Mouse (Mus musculus): ENCODE measurements around the gene Noxo1. TPM values are rescaled to one million over a fixed set of nuclear protein-coding genes. Genes with fewer than 3 reads are reported as not detected.
"Not testable (repeated sequence)": the region's sequence is repeated elsewhere in the genome, so short reads cannot be mapped to it uniquely, and the experiment has no call there.

Noxo1 gene
- polyA plus RNA-seq, 1 experiment from 2014 or later = 0.79 TPM

- Histone ChIP-seq H3K36me3 (peaks cover 29% of the 10 kb centered on the region), H3K4me1 (0 out of 2 replicates have a peak, but pooled peaks cover 6% of the 10 kb centered on the region), H3K27me3 (ENCODE audit: insufficient read depth, poor library complexity, severe bottlenecking) (no peaks in the 10 kb centered on the region), H3K27ac (no peak overlapping the region), H3K4me3 (no peak overlapping the region), H3K9me3 (no peaks in the 10 kb centered on the region)
- 81% methylated on average over 6 of the region's 6 CpGs for WGBS
- DNase-seq (ENCODE audit: low spot score) = no peak
Observed at GRCm38 (mm10) chr17:24715556-24715955, 19.5 kb downstream of the Noxo1 start.

- WGBS = 95% methylated on average over 15 of the region's 15 CpGs
- H3K4me1 ChIP-seq = peaks cover 8% of the 10 kb centered on the region
- no peaks in the 10 kb centered on the region for H3K27me3 ChIP-seq (ENCODE audit: insufficient read depth, poor library complexity, severe bottlenecking)
- no peak for DNase-seq (ENCODE audit: low spot score)
- H3K36me3 ChIP-seq = peaks cover 34% of the 10 kb centered on the region
- H3K27ac ChIP-seq = no peak overlapping the region
- no peak overlapping the region for H3K4me3 ChIP-seq
- no peaks in the 10 kb centered on the region for H3K9me3 ChIP-seq
Observed at GRCm38 (mm10) chr17:24716166-24716682, 20.2 kb downstream of the Noxo1 start.

- Histone ChIP-seq H3K27ac (no peak within 1 kb of the TSS), H3K36me3 (peaks cover 47% of the 10 kb centered on the region), H3K27me3 (ENCODE audit: insufficient read depth, poor library complexity, severe bottlenecking) (no peaks in the 10 kb centered on the region), H3K4me1 (peaks cover 23% of the 10 kb centered on the region), H3K9me3 (no peaks in the 10 kb centered on the region), H3K4me3 (peak within 1 kb of the TSS; percentile 78)
- 80% methylated on average over 4 of the region's 4 CpGs for WGBS
- no peak for DNase-seq (ENCODE audit: low spot score)
Observed at GRCm38 (mm10) chr17:24717943-24718342, 21.9 kb downstream of the Noxo1 start, which contains the start of the genes Rnf151 and Rps2. Gene Rnf151 (minus strand): TSS chr17:24718063. Gene Rps2 (plus strand): TSS chr17:24718116.

GRCm38 (mm10) chr17:24718938-24719337 is 22.9 kb downstream of the Noxo1 start:
- not testable (repeated sequence) for H3K9me3 ChIP-seq; H3K27me3 ChIP-seq (ENCODE audit: insufficient read depth, poor library complexity, severe bottlenecking); DNase-seq (ENCODE audit: low spot score)
- Histone ChIP-seq H3K36me3 (peaks cover 47% of the 10 kb centered on the region), H3K4me1 (peaks cover 27% of the 10 kb centered on the region), H3K27ac (peak overlapping the region; percentile 95), H3K4me3 (peak overlapping the region; percentile 78)
- 56% methylated on average over 5 of the region's 5 CpGs for WGBS

- peak overlapping the region; percentile 95 for H3K27ac ChIP-seq
- peaks cover 27% of the 10 kb centered on the region for H3K4me1 ChIP-seq
- peaks cover 47% of the 10 kb centered on the region for H3K36me3 ChIP-seq
- WGBS = under 1% methylated on average over 60 of the region's 61 CpGs
- H3K9me3 ChIP-seq = no peaks in the 10 kb centered on the region
- no peaks in the 10 kb centered on the region for H3K27me3 ChIP-seq (ENCODE audit: insufficient read depth, poor library complexity, severe bottlenecking)
- H3K4me3 ChIP-seq = peak overlapping the region; percentile 78
- DNase-seq (ENCODE audit: low spot score) = peak; percentile 99
Observed at GRCm38 (mm10) chr17:24719494-24720222, 23.6 kb downstream of the Noxo1 start.

GRCm38 (mm10) chr17:24720616-24721015 is 24.6 kb downstream of the Noxo1 start:
- peak overlapping the region; percentile 95 for H3K27ac ChIP-seq
- peaks cover 45% of the 10 kb centered on the region for H3K36me3 ChIP-seq

GRCm38 (mm10) chr17:24721383-24721955 is 25.4 kb downstream of the Noxo1 start:
- not testable (repeated sequence) for H3K9me3 ChIP-seq; H3K27me3 ChIP-seq (ENCODE audit: insufficient read depth, poor library complexity, severe bottlenecking); DNase-seq (ENCODE audit: low spot score)
- Histone ChIP-seq H3K27ac (peak overlapping the region; percentile 25; the same call in 1 of the 2 replicates), H3K36me3 (peaks cover 37% of the 10 kb centered on the region), H3K4me1 (peaks cover 24% of the 10 kb centered on the region), H3K4me3 (peak overlapping the region; percentile 78)
- WGBS = 33% methylated on average over 7 of the region's 7 CpGs

More at GRCm38 (mm10) chr17:24720616-24721015, 24.6 kb downstream of the Noxo1 start:
- not testable (repeated sequence) for H3K9me3 ChIP-seq; H3K27me3 ChIP-seq (ENCODE audit: insufficient read depth, poor library complexity, severe bottlenecking); DNase-seq (ENCODE audit: low spot score)
- Histone ChIP-seq H3K4me1 (peaks cover 27% of the 10 kb centered on the region), H3K4me3 (peak overlapping the region; percentile 78)
- WGBS = under 1% methylated on average over 11 of the region's 11 CpGs

- H3K27ac ChIP-seq = no peak overlapping the region
- DNase-seq (ENCODE audit: low spot score) = no peak
- no peaks in the 10 kb centered on the region for H3K27me3 ChIP-seq (ENCODE audit: insufficient read depth, poor library complexity, severe bottlenecking)
- H3K4me3 ChIP-seq = peak overlapping the region; percentile 78
- H3K36me3 ChIP-seq = peaks cover 30% of the 10 kb centered on the region
- peaks cover 24% of the 10 kb centered on the region for H3K4me1 ChIP-seq
- no peaks in the 10 kb centered on the region for H3K9me3 ChIP-seq
- WGBS = 33% methylated on average over 13 of the region's 13 CpGs
Observed at GRCm38 (mm10) chr17:24722220-24722924, 26.3 kb downstream of the Noxo1 start.

GRCm38 (mm10) chr17:24723122-24723880 is 27.3 kb downstream of the Noxo1 start:
- DNase-seq (ENCODE audit: low spot score) = no peak
- WGBS = 3% methylated on average over 12 of the region's 12 CpGs
- H3K27ac ChIP-seq = peak overlapping the region; percentile 87

GRCm38 (mm10) chr17:24723881-24724180 is 27.8 kb downstream of the Noxo1 start:
- peak overlapping the region; percentile 78 for H3K4me3 ChIP-seq
- DNase-seq (ENCODE audit: low spot score) = no peak
- H3K27ac ChIP-seq = peak overlapping the region; percentile 87
- peaks cover 28% of the 10 kb centered on the region for H3K4me1 ChIP-seq
- H3K27me3 ChIP-seq (ENCODE audit: insufficient read depth, poor library complexity, severe bottlenecking) = no peaks in the 10 kb centered on the region; the same call in 1 of the 2 replicates
- peaks cover 18% of the 10 kb centered on the region for H3K36me3 ChIP-seq
- no peaks in the 10 kb centered on the region for H3K9me3 ChIP-seq
- under 1% methylated on average over 15 of the region's 15 CpGs for WGBS

More at GRCm38 (mm10) chr17:24723122-24723880, 27.3 kb downstream of the Noxo1 start:
- H3K4me3 ChIP-seq = peak overlapping the region; percentile 78
- H3K9me3 ChIP-seq = no peaks in the 10 kb centered on the region
- H3K27me3 ChIP-seq (ENCODE audit: insufficient read depth, poor library complexity, severe bottlenecking) = no peaks in the 10 kb centered on the region; the same call in 1 of the 2 replicates
- peaks cover 27% of the 10 kb centered on the region for H3K4me1 ChIP-seq
- peaks cover 22% of the 10 kb centered on the region for H3K36me3 ChIP-seq

GRCm38 (mm10) chr17:24724184-24724583 is 28.1 kb downstream of the Noxo1 start, which contains the start of gene Ndufb10:
Gene Ndufb10 (minus strand): TSS chr17:24724478.
- H3K4me3 ChIP-seq = peak within 1 kb of the TSS; percentile 78
- peaks cover 18% of the 10 kb centered on the region for H3K36me3 ChIP-seq
- peak within 1 kb of the TSS; percentile 87 for H3K27ac ChIP-seq
- no peaks in the 10 kb centered on the region; the same call in 1 of the 2 replicates for H3K27me3 ChIP-seq (ENCODE audit: insufficient read depth, poor library complexity, severe bottlenecking)
- DNase-seq (ENCODE audit: low spot score) = peak; percentile 97
- no peaks in the 10 kb centered on the region for H3K9me3 ChIP-seq
- under 1% methylated on average over 30 of the region's 30 CpGs for WGBS
- peaks cover 25% of the 10 kb centered on the region for H3K4me1 ChIP-seq

All from heart, embryonic 10.5 days (tissue).